Mouse (Mus musculus) lung, adult 18-20 months (tissue): ENCODE data around the gene Col25a1.

Experiments used
- DNase-seq, 2 experiments: peaks; one replicate each; pipeline ENCODE4 v3.0.0; 2022; ENCODE audit warnings: mixed read lengths in 2 of 2

The Col25a1 gene

GRCm38 (mm10) chr3:130166875-130167274 is 35.6 kb downstream of the Col25a1 start:
- DNase-seq = no peak

DNA sequence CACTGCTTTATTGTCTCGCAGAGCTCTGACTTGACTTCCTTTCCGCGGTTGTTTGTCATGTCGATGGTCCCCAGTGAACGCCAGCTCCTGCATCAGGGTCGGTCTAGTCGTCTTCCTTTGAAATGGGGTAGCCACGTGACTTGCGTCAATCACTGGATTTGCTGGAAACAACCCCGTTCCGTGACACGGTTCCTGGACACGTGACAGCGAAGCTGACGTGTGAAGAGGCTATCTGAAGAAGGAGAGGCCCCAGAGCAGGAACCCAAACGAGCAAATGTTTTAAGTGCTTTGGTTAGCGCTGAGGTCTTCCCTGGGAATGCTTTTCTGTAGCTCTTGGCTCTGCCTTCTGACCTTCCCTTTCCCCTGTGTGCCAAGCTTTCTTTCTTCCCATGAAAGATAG is 41.5 kb downstream of the Col25a1 start:
- DNase-seq = no peak

DNA sequence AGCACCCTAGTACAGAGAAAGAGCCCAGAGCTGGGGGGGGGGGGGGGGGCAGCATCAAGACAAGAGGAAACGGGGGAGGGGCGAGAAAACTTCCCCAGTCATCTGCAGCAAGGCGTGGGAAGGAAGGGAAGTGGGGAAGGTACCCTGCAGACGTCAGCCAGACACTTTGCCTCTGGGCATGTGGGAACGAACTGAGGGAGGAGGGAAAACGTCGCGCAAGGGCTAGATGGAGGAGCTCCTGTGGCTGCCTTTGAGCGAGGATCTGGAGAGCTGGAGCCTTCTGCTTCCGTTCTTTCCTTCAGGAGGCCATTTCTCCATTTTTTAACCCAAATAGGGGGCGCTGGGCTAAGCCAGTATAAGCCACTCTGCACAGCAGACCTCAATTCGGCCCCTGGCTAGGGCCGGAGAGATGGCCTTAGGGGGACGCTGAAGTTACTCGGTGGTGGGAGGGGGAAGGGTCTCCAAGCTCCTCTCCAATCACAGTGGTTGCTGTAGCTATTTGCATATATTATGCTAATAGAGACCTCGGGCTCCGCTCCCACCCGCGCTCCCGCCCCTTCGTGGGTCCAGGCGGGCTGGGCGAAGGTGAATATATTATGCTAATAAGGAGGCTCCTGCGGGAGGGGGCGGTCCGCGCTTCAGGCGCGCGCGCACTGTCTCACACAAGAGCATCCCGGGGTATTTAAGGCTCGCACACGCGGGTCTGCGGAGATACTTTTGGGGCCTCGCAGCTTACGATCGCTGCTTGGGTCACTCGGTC is 49.1 kb downstream of the Col25a1 start:
- DNase-seq = peak; percentile 57 to 62

DNA sequence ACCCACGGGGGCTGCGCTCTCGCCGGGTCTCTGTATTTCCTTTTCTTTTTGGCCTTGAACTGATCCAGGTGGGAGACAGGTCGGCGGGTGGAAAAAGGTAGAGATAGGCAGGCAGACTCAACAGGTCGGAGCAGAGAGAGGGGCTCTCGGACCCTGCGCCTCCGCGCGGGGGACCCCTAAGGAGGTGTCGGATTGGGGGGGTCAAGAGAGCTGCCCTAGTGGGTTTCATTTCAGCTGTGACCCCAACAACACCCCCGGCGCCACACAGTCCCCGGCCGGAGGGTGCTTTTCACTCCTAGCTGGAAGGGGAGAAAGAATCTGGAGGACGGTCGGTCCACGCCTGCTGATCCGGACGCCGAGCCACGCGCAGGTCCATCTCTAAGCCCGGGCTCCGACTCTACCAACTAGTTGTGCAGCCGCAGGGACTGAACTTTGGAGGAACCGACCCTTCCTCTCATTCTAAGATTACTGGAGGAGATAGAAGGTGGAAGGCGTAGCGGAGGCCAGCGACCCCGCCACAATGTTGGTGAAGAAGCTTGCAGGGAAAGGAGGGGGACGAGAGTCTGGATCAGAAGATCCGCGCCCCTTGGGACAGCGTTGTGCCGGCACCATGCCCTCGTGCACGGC is 49.8 kb downstream of the Col25a1 start:
- DNase-seq = no peak

- DNase-seq = no peak
Measured at GRCm38 (mm10) chr3:130181591-130181980, 50.3 kb downstream of the Col25a1 start.

DNA sequence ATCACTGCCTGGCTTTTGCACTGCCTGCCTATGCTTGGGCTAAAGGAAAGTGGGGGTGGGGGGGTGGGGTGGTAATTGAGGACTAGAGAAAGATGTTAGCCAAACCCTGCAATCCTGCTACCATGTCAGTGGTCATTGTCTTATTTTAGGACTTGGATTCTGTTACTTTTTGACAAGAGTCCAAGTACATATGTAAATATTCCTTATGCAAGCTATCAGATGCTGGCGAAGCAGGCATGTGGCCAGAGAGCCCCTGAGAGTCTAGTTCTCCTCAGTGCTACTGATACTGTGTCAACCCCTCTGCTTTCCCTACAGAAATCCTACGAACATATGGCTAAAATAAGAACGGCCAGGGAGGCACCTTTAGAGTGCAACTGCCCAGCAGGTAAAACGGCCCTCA is 51.1 kb downstream of the Col25a1 start:
- DNase-seq = no peak

GRCm38 (mm10) chr3:130185111-130185510 is 53.8 kb downstream of the Col25a1 start:
- DNase-seq = no peak

DNA sequence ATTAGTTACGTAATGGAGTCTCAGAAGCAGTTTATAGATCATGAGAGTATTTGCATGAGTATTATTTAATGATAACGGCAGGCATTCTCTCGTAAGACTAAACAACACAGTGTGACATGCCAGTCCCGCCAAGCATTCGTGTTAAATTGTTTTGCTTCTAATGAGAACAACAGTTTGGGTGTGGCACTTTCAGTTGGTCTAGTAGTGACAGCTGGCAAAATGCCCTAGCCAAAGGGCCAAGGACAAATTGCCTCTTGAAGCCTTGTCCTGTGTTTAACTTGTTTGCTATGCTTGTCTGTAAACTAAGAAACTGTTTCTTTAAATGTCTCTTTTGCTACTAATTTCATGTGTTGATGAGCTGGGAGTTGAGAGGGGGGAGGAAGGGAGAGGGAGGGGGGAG is 56.3 kb downstream of the Col25a1 start:
- no peak for DNase-seq

GRCm38 (mm10) chr3:130193450-130193849 is 62.1 kb downstream of the Col25a1 start:
- DNase-seq = peak; percentile 5 to 6

DNA sequence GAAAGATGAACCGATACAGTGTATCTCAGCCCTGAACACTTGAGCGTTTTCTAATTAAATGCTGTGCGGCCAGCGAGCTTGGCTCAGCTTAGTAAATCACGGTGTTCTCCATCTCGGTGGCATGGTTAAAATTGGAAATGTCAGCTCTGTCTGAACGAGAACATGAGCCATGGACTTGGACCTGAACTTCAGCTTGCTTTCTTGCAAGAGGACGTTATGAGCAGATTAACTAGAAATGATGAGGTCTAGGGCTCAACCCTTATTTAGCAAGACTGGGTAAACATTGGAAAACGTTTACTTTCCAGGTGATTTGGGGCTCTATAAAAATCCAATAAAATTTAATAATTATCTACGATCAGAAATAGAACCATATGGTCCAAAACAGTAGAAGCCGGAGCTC is 83.3 kb downstream of the Col25a1 start:
- no peak for DNase-seq

- DNase-seq = no peak
Measured at GRCm38 (mm10) chr3:130216141-130216540, 84.8 kb downstream of the Col25a1 start.

- no peak for DNase-seq
Measured at GRCm38 (mm10) chr3:130216646-130217045, 85.3 kb downstream of the Col25a1 start.

GRCm38 (mm10) chr3:130217705-130218104 is 86.4 kb downstream of the Col25a1 start:
- DNase-seq = no peak

- DNase-seq = no peak
Measured at GRCm38 (mm10) chr3:130218232-130218728, 87.0 kb downstream of the Col25a1 start.

GRCm38 (mm10) chr3:130220811-130221210 is 89.5 kb downstream of the Col25a1 start:
- DNase-seq = no peak

DNA sequence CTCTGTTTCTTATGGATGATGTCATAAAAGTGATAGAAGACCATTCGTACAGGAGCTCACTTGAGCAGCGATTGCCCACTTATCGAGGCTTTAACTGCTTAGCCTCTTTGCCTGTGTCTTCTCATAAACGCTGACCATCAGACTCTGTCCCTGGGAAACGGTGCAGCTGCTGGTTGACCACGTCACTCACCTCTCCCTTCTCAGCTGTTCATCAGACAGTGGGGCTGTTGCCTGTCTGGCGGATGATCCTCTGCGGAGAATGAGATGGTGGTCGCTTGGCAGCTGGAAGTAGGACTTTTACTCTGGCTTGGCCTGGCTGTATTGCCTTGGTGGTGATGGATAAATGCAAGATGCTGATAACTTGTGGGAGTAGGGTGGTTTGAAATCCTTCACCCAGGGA is 96.9 kb downstream of the Col25a1 start:
- no peak for DNase-seq

GRCm38 (mm10) chr3:130232944-130233343 is 101.6 kb downstream of the Col25a1 start:
- no peak for DNase-seq

DNA sequence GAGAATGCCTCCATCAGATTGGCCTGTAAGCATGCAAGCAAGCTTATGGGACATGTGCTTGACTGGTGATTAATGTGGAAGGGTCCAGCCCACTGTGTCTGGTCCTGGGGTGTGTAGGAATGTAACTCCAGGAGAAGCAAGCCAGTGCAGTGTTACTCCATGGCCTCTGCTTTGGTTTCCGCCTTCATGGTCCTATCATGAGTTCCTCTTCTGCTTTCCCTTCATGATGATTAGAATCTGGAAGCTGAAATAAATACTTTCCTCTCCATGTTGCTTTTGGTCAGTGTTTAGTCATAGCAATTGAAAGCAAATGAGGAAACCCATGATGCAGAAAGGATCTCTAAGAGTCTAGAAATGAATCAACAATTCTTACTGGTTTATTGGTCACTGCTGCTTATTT is 103.9 kb downstream of the Col25a1 start:
- no peak for DNase-seq

DNA sequence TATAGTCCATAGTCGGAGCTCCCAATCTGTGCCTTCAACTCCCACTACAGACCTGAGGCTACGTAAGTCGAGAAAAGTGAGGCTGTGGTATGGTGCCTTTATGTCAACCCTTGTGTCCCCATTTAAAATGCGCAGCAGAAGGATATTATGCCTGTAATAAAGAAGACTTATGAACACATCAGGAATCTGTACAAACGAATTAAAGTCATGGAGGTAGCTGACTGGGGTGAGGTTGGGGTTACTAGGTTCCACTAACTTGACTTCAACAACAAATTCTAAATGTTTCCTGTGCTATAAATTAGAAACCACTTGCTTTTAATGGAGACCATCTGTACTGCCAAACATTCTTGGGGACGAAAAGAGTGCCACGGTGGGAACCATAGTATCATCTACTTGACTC is 104.8 kb downstream of the Col25a1 start:
- DNase-seq = no peak

DNA sequence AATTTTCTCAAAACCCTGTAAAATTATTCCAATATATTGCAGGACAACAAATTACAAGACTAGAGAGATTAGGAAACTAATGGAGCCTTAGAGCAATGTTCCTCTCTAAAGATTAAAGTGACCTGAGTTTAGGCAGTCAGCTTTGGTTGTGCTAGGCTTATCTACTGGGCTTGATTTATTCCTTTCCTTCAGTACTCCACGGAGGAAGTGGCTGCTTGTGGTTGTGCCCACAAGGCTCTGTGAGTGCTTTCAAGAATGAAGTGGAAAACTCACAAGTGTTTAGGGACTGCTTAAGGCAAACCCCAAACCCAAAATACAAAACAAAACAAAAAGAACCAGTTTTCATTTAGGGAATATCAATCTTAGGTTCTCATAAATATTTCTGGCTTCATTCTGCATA is 106.6 kb downstream of the Col25a1 start:
- no peak for DNase-seq

- DNase-seq = no peak
Measured at GRCm38 (mm10) chr3:130241924-130242323, 110.6 kb downstream of the Col25a1 start.

DNA sequence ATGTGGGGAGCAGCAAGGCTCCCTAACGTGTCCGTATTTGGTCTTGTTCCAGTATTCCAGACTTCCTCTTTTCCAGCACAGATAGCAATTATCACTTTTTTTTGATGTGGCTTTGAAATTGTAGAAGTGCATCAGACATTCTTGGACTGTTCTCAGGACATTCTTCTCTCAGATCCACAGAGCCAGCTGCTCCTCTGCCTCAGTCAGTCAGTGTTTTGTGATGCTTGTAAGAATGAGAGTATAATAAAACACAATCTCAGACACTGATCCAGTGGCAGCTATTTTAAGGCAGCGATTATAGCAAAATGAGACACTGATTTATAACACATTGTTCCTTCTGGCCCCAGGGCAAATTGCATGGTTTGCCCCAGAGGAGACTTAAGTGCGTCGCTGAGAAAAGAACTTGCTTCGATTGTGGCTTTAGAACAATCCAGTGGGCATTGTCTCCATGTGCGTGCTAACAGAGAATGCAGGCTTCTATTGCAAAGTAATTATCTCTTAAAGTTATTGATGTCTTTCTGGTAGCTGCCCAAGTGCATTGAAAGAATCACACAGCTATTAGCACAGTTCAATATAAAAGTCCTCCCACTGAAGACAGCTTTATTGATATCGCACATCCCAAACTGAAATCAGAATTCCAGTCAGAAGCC is 111.5 kb downstream of the Col25a1 start:
- DNase-seq = no peak

DNA sequence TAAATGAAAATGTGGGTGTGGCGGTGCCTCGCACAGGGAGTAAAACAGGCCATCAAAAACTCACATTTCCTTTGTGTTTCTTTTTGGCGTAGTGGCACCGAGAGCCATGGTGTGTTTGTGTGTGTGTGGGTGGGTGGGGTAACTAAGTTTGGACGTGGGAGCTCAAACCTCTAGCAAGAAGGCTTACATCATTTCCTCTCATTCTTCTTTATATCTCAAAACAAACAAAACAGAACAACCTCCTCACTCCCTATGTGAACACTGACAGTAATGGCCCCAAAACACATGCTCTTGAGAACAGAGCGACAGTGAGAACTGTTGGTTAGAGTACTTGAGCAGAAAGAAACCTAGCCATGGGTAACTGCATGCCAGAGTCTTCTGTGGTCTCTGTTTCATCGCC is 121.1 kb downstream of the Col25a1 start:
- no peak for DNase-seq

- no peak for DNase-seq
Measured at GRCm38 (mm10) chr3:130256059-130256458, 124.8 kb downstream of the Col25a1 start.
